Mouse (Mus musculus) cerebellum, adult 2 months (tissue): Measurements from ENCODE around the gene Tefm.

Source experiments
- CTCF ChIP-seq: fragments of 200-500 bp; IDR thresholded peaks from 2 replicates; pipeline ENCODE4 v1.5.1; 2011; ENCODE audit warnings: low read depth, mild to moderate bottlenecking, control low read depth, low read length, moderate library complexity, borderline replicate concordance; ENCODE audit not compliant: insufficient read depth
- POLR2A ChIP-seq: fragments of 200-500 bp; IDR thresholded peaks from 2 replicates; pipeline ENCODE4 v1.6.1; 2011; ENCODE audit warnings: low read length, control low read depth, borderline replicate concordance; ENCODE audit not compliant: insufficient read depth

DNA sequence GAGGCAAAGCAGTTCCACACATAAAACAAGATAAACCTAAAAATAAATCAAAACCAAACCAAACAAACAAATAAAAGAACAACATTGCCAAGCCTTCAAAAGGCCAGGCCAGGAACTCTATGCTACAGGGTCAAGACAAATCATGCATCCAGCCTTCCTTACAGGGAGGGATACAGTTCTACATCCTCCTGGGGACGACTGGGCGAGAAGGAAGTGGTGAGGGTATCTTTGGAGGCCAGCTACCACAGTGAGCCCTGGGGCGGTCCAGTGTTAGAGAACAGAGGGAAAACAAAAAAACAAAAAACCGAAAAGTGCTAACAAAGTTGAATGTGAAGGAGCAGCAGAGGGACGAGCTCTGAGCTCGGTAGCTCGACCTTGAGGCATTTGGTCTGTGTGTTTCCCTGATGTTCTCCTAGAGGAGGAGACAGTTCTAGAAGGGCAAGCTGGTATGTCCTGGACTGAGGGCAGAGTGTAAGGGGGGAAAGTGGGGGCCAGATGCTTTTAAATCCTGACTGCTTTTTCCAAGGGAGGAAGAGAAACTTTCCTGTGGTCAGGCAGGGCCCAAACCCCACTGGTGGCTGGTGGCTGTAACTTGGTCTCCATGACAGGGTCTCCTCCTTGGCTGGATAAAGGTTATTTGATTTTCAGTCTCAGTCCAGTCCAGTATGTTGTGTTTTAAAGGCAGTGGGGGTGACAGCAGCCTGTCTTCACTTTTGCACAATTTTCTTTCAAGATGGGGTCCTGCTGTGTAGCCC is 21.6 kb upstream of the Tefm start:
- TF ChIP-seq CTCF = no peak
- no peak for TF ChIP-seq POLR2A
